Mouse (Mus musculus) spleen, adult 2 months (tissue): Measurements from ENCODE around the gene Olfr600. TPM values are rescaled to one million over a fixed set of nuclear protein-coding genes. Genes with fewer than 3 reads are reported as not detected.
"Not testable (repeated sequence)": the region's sequence is repeated elsewhere in the genome, so short reads cannot be mapped to it uniquely, and the experiment has no call there.

Experiments
- DNase-seq, 2 experiments: peaks; one replicate each; pipeline versions ENCODE4 v3.0.0 to v3.0.0-alpha.2; 2012 to 2021; ENCODE audit warnings: low spot score in 2 of 2, low read depth in 1 of 2
- H3K27ac ChIP-seq: fragments of 200-500 bp; 2 replicates; pipeline ENCODE4 v1.5.1; 2012; ENCODE audit warnings: low read length, inconsistent platforms; ENCODE audit not compliant: insufficient read depth
- H3K27me3 ChIP-seq: fragments of 200-500 bp; 2 replicates; pipeline ENCODE4 v1.6.1; 2012; ENCODE audit warnings: mild to moderate bottlenecking, moderate library complexity, low read length, inconsistent platforms; ENCODE audit not compliant: control insufficient read depth, insufficient read depth
- H3K36me3 ChIP-seq: fragments of 200-500 bp; 2 replicates; pipeline ENCODE4 v1.6.1; 2012; ENCODE audit warnings: mild to moderate bottlenecking, low read length, inconsistent platforms; ENCODE audit not compliant: control insufficient read depth, insufficient read depth
- H3K4me1 ChIP-seq: fragments of 200-500 bp; 2 replicates; pipeline ENCODE4 v1.6.1; 2011; ENCODE audit warnings: inconsistent platforms; ENCODE audit not compliant: control insufficient read depth, insufficient read depth, insufficient read length
- H3K4me3 ChIP-seq: fragments of 200-500 bp; 2 replicates; pipeline ENCODE4 v1.5.1; 2011; ENCODE audit warnings: mild to moderate bottlenecking, inconsistent platforms; ENCODE audit not compliant: insufficient read depth, insufficient read length; ENCODE audit errors: extremely low read depth
- CTCF ChIP-seq: fragments of 200-500 bp; IDR thresholded peaks from 2 replicates; pipeline ENCODE4 v1.5.1; 2011; ENCODE audit warnings: mild to moderate bottlenecking, inconsistent platforms; ENCODE audit not compliant: insufficient read depth, insufficient read length, insufficient replicate concordance; ENCODE audit errors: extremely low read depth
- POLR2A ChIP-seq: fragments of 200-500 bp; IDR thresholded peaks from 2 replicates; pipeline ENCODE4 v1.6.1; 2011; ENCODE audit warnings: low read depth, low read length, inconsistent platforms
- WGBS: fragments of 180-500 bp; shearing (Covaris S2); methylation state at CpG from one replicate; pipeline ENCODE4 v1.1.7; 2018; 5-methylcytosine and 5-hydroxymethylcytosine counted together
- polyA plus RNA-seq: library from polyadenylated mRNA; depleted of rRNA; stranded (reverse); fragments of >200 nt; gene quantifications from 2 replicates; pipeline ENCODE4 v1.2.3, GENCODE M21; 2012; rRNA removed

The Olfr600 gene
- not detected in 2 replicates for polyA plus RNA-seq

DNA sequence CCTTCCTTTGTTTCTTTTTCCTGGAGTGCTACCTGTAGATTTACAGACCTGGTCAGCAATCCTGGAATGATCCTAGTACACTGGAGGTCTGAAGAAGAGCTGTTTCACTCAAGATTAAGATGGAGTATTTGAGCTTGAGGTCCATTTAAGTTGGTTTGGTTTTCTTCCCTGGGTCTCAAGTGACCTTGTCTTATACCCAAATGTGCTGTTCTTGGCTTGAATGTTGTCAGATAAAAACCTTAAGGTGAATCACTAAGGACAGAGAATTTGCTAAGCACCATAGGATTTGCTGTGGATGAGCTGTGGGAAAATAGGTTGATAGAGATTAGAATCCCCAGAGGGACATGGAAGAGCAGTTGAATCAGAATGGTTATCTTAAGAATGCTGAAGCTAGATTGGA lies at the start of gene Olfr600:
TSS of gene Olfr600 (minus strand) at position 101 of the 400 bp plus-strand sequence.
- TF ChIP-seq POLR2A, result no peak
- no peak for TF ChIP-seq CTCF
- H3K36me3 ChIP-seq, result no peaks in the 10 kb centered on the region
- H3K4me1 ChIP-seq, result no peaks in the 10 kb centered on the region
- DNase-seq, result no peak
- H3K27me3 ChIP-seq, result no peaks in the 10 kb centered on the region
- H3K27ac ChIP-seq, result no peak within 1 kb of the TSS
- H3K4me3 ChIP-seq, result no peak within 1 kb of the TSS

- no peak overlapping the region for H3K4me3 ChIP-seq
- no peak for DNase-seq
- H3K36me3 ChIP-seq, result no peaks in the 10 kb centered on the region
- 9% methylated on average over 1 of the region's 1 CpGs for WGBS
- TF ChIP-seq CTCF (no peak), POLR2A (no peak)
- H3K27me3 ChIP-seq, result no peaks in the 10 kb centered on the region
- H3K4me1 ChIP-seq, result no peaks in the 10 kb centered on the region
- H3K27ac ChIP-seq, result no peak overlapping the region
These were observed 49.5 kb upstream of the Olfr600 start for GRCm38 (mm10) chr7:103398981-103399380.

- no peak overlapping the region for H3K4me3 ChIP-seq
- no peak overlapping the region for H3K27ac ChIP-seq
These were observed 48.3 kb upstream of the Olfr600 start for GRCm38 (mm10) chr7:103397758-103398157.

DNA sequence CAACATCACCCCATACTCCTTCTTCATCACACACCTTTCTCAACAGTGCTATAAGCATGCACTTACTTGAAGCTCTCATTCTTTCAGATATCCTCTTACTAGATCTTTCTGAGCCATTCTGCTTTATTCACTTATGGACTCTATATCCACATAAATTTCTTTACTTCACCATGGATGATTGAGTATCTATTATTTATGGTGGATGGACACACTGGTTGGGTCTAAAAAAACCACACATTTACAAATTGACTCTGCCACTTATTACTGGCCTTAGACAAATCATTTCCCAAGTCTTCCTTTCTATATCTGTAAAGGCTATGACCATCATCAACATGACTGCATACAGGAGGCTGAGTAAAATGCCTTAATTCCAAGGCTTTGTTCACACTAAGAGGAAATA lies 36.6 kb upstream of the Olfr600 start, which contains the start of gene Olfr603:
TSS of gene Olfr603 (minus strand) at position 101 of the 400 bp plus-strand sequence.
- Histone ChIP-seq H3K36me3 (no peaks in the 10 kb centered on the region), H3K4me1 (no peaks in the 10 kb centered on the region), H3K27ac (no peak within 1 kb of the TSS), H3K4me3 (no peak within 1 kb of the TSS), H3K27me3 (no peaks in the 10 kb centered on the region)
- no peak for DNase-seq
- TF ChIP-seq CTCF, result no peak
- TF ChIP-seq POLR2A, result no peak

More at GRCm38 (mm10) chr7:103397758-103398157, 48.3 kb upstream of the Olfr600 start:
- Histone ChIP-seq H3K4me1 (no peaks in the 10 kb centered on the region), H3K27me3 (no peaks in the 10 kb centered on the region), H3K36me3 (no peaks in the 10 kb centered on the region)
- TF ChIP-seq CTCF (no peak), POLR2A (no peak)
- DNase-seq, result no peak

GRCm38 (mm10) chr7:103362555-103362954 lies 13.1 kb upstream of the Olfr600 start, which contains the start of gene Olfr601:
Gene Olfr601 (minus strand): TSS chr7:103362655.
- H3K36me3 ChIP-seq, result no peaks in the 10 kb centered on the region
- H3K4me1 ChIP-seq, result no peaks in the 10 kb centered on the region
- no peak for TF ChIP-seq CTCF
- no peak within 1 kb of the TSS for H3K4me3 ChIP-seq
- 89% methylated on average over 1 of the region's 1 CpGs for WGBS
- H3K27me3 ChIP-seq, result no peaks in the 10 kb centered on the region
- no peak within 1 kb of the TSS for H3K27ac ChIP-seq
- DNase-seq, result no peak

DNA sequence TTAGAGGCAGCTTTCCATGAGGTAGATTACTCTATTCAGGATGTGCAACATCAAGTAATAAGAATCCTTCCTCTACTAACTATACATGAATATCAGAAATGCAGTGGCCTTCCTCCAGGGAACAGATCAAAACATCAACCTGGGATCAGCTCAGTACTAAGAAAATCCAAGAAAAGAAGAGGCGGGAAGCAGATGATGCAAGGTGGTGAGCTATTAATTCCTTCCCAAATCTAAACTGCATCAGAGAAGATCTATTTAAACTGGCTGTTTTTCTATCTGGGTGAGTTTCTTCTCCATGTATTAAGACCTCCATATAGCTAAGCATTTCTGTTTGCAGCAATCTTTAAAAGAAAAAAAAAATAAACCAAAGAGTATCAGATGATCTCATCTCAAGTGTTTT lies 13.9 kb downstream of the Olfr600 start, which contains the start of gene Olfr599:
TSS of gene Olfr599 (plus strand) at position 301 of the 400 bp plus-strand sequence.
- H3K4me1 ChIP-seq, result no peaks in the 10 kb centered on the region
- DNase-seq, result no peak
- no peak within 1 kb of the TSS for H3K27ac ChIP-seq
- no peaks in the 10 kb centered on the region for H3K36me3 ChIP-seq
- TF ChIP-seq CTCF (no peak), POLR2A (no peak)
- 85% methylated on average over 1 of the region's 1 CpGs for WGBS
- H3K4me3 ChIP-seq, result no peak within 1 kb of the TSS
- no peaks in the 10 kb centered on the region for H3K27me3 ChIP-seq

DNA sequence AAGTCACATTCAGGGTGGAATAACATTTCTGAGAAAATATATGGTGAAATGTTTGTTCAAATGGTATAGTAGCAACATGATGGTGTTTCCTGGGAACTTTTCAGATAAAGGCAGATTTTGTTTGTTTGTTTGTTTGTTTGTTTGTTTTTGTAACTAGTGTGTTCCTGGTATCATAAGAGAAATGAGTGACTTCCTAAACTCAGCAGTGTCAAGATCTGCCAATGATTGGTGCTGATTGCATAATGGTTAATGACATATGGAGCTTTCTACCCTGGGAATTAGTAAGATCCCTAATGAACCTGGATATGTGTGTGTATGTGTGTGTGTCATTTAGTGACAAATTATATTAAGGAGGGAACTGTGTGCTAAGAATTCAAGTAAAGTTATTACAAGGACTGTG lies 26.2 kb downstream of the Olfr600 start, which contains the start of gene Olfr598:
TSS of gene Olfr598 (plus strand) at position 301 of the 400 bp plus-strand sequence.
- Histone ChIP-seq H3K27ac (no peak within 1 kb of the TSS), H3K4me1 (no peaks in the 10 kb centered on the region), H3K36me3 (no peaks in the 10 kb centered on the region), H3K4me3 (no peak within 1 kb of the TSS), H3K27me3 (no peaks in the 10 kb centered on the region)
- no peak for DNase-seq
- TF ChIP-seq CTCF (no peak), POLR2A (no peak)

DNA sequence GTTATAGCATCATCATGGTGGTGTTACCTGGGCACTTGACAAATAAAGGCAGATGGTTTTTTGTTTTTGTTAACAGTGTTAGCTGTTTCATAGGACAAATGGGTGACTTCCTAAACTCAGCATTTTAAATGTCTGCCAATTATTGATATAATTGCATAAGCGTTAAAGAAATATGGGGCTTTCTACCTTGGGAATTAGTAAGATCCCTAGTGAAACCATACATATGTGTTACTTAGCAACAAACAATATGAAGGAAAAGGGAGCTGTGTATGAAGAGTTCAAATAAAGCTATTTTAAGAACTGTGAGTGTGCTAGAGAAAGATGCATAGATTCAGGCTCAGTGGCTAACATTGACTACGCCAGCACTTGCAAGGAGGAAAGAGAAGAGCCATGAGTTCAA lies 33.5 kb downstream of the Olfr600 start, which contains the start of gene Olfr597:
TSS of gene Olfr597 (plus strand) at position 301 of the 400 bp plus-strand sequence.
- not testable (repeated sequence) for H3K27me3 ChIP-seq, H3K4me1 ChIP-seq, DNase-seq, H3K27ac ChIP-seq, H3K36me3 ChIP-seq, H3K4me3 ChIP-seq
- WGBS, result 90% methylated on average over 2 of the region's 2 CpGs

GRCm38 (mm10) chr7:103305348-103305747 lies 44.1 kb downstream of the Olfr600 start, which contains the start of gene Olfr596:
Gene Olfr596 (plus strand): TSS chr7:103305648.
- 85% methylated on average over 2 of the region's 2 CpGs for WGBS
- H3K27me3 ChIP-seq, H3K4me3 ChIP-seq, DNase-seq, H3K27ac ChIP-seq, H3K4me1 ChIP-seq, H3K36me3 ChIP-seq: not testable (repeated sequence)
